Mouse (Mus musculus) lung, postnatal 0 days (tissue): ENCODE results near the gene Bend4.

Experiments
- CTCF ChIP-seq: IDR thresholded peaks from 2 replicates; pipeline ENCODE4 v1.5.1; 2016; ENCODE audit warnings: antibody characterized with exemption, mild to moderate bottlenecking
- EP300 ChIP-seq: IDR thresholded peaks from 2 replicates; pipeline ENCODE4 v1.6.1; 2016; ENCODE audit warnings: antibody characterized with exemption, mild to moderate bottlenecking, control low read depth

- TF ChIP-seq CTCF, result no peak
- TF ChIP-seq EP300, result no peak
Observed at GRCm38 (mm10) chr5:67423963-67424362, 4.1 kb downstream of the Bend4 start.
